Mouse (Mus musculus) liver, embryonic 16.5 days (tissue): Measurements from ENCODE around the gene Tmem88. TPM values are rescaled to one million over a fixed set of nuclear protein-coding genes. Genes with fewer than 3 reads are reported as not detected.

ENCODE experiments used
- ATAC-seq: fragments of 200-750 bp; cut with Nextera tagmentation; 2 replicates; pipeline ENCODE4 v1.8.0; 2017; ENCODE audit warnings: low read depth, mild to moderate bottlenecking, moderate number of reproducible peaks, moderate library complexity
- H3K27ac ChIP-seq: fragments of 300-500 bp; sonication (generic); 2 replicates; pipeline ENCODE4 v1.5.1; 2014; ENCODE audit warnings: mild to moderate bottlenecking, low read length
- H3K27me3 ChIP-seq: fragments of 300-500 bp; sonication (generic); 2 replicates; pipeline ENCODE4 v1.6.1; 2014; ENCODE audit warnings: low read depth, low read length, mixed read lengths; ENCODE audit not compliant: control insufficient read depth, insufficient read depth
- H3K36me3 ChIP-seq: fragments of 300-500 bp; sonication (generic); 2 replicates; pipeline ENCODE4 v1.6.1; 2014; ENCODE audit warnings: mild to moderate bottlenecking; ENCODE audit not compliant: control insufficient read depth, insufficient read depth
- H3K4me1 ChIP-seq: fragments of 300-500 bp; sonication (generic); 2 replicates; pipeline ENCODE4 v1.6.1; 2014; ENCODE audit warnings: low read depth, low read length, mixed read lengths; ENCODE audit not compliant: control insufficient read depth
- H3K4me2 ChIP-seq: fragments of 300-500 bp; sonication (generic); 2 replicates; pipeline ENCODE4 v1.6.1; 2014; ENCODE audit warnings: low read depth, low read length, mixed read lengths
- H3K4me3 ChIP-seq: fragments of 300-500 bp; sonication (generic); 2 replicates; pipeline ENCODE4 v1.5.1; 2014; ENCODE audit warnings: low read depth, mild to moderate bottlenecking, low read length
- H3K9ac ChIP-seq: fragments of 300-500 bp; sonication (generic); 2 replicates; pipeline ENCODE4 v1.6.1; 2014; ENCODE audit warnings: low read depth, low read length
- H3K9me3 ChIP-seq: fragments of 300-500 bp; sonication (generic); replicated peaks from 2 replicates; pipeline ENCODE4 v1.6.1; 2016; ENCODE audit warnings: low read length; ENCODE audit not compliant: control insufficient read depth
- WGBS: fragments of 180-500 bp; shearing (Covaris S2); extraction: QIAGEN DNeasy Blood & Tissue Kit; methylation state at CpG from one replicate; pipeline ENCODE4 v1.1.7; 2014; ENCODE audit not compliant: insufficient replicate concordance; 5-methylcytosine and 5-hydroxymethylcytosine counted together
- polyA plus RNA-seq: library from polyadenylated mRNA; unstranded; fragments of >200 nt; fragmentation: Nextera tagmentation; extraction: Ambion mirVana; gene quantifications from 2 replicates; pipeline ENCODE4 v1.2.1, GENCODE M21; 2015

The Tmem88 gene
- polyA plus RNA-seq, 1 experiment from 2014 or later: 7.8 TPM

DNA sequence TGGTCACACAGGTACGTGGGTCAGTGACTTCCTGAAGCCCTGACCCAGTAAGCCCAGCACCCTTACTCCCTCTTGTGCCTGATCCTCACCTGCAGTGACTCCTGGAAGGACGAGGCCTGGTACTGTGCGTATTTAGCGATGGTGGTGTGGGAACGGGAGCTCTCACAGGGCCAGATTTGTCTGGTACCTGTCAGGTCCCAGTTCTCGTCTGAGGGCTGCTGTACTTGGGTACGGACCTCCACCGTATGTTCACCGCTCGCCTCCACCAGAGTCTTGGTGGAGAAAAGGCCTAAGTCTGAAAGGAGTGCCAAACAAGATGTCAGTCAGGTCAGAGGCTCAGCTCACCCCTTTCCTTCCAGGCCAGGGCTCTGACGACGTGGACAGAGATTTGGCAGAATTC, 4.0 kb upstream of the Tmem88 start:
- H3K4me3 ChIP-seq: no peak overlapping the region

GRCm38 (mm10) chr11:69401210-69401637, 3.2 kb upstream of the Tmem88 start:
- peaks cover 27% of the 10 kb centered on the region for H3K4me1 ChIP-seq
- no peak overlapping the region; the same call in 1 of the 2 replicates for H3K4me2 ChIP-seq
- peaks cover 15% of the 10 kb centered on the region for H3K36me3 ChIP-seq
- H3K9me3 ChIP-seq: no peaks in the 10 kb centered on the region
- H3K9ac ChIP-seq: no peak overlapping the region
- H3K27me3 ChIP-seq: no peaks in the 10 kb centered on the region
- 25% methylated on average over 22 of the region's 22 CpGs for whole genome bisulfite sequencing
- no peak overlapping the region for H3K4me3 ChIP-seq
- peak; percentile 82 for ATAC-seq
- no peak overlapping the region for H3K27ac ChIP-seq

More for the DNA sequence above, 4.0 kb upstream of the Tmem88 start:
- Histone ChIP-seq H3K9me3 (no peaks in the 10 kb centered on the region), H3K36me3 (peaks cover 19% of the 10 kb centered on the region), H3K9ac (no peak overlapping the region), H3K27me3 (no peaks in the 10 kb centered on the region), H3K4me1 (peaks cover 19% of the 10 kb centered on the region), H3K4me2 (no peak overlapping the region), H3K27ac (no peak overlapping the region)
- ATAC-seq: no peak
- 80% methylated on average over 12 of the region's 12 CpGs for WGBS

DNA sequence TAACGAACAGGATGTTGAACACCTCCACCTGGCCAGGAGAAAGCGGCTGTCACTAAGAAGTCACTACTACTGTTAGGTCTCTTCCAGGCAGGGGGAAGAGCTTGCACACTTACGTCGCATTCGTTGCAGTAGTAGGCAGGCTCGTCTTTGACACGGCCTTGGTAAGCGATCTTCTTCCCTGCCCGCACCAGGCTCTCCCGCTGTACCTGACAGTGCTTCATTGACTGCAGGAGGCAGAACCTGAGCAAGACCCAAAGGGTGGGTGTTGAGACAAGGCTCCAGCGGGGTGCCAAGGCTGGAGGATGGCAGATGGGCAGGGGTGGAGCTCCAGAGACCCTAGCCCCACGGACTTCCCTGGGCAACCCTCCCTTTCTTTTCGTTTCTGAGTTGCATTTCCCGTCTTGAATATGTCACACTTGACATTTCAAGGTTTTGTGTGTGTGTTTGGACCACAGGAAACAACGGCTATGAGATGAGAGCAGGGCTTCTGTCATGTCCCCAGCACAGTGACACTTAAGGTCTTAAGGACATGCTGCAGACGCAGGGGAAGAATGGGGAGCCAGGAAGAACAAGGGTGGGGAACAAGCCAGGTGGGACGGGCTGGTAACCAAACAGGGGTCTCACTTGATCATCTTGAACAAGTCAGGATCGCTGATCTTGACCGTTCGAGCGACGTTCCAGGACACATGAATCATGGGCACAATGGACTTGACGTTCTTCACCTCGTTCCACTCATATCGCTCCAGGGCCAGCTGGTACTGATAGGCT, 2.2 kb upstream of the Tmem88 start:
- no peak overlapping the region for H3K9ac ChIP-seq
- H3K36me3 ChIP-seq: peaks cover 9% of the 10 kb centered on the region
- no peaks in the 10 kb centered on the region for H3K27me3 ChIP-seq
- H3K4me2 ChIP-seq: no peak overlapping the region
- H3K27ac ChIP-seq: no peak overlapping the region
- WGBS: 85% methylated on average over 25 of the region's 25 CpGs
- ATAC-seq: no peak
- peaks cover 29% of the 10 kb centered on the region for H3K4me1 ChIP-seq
- H3K4me3 ChIP-seq: no peak overlapping the region
- H3K9me3 ChIP-seq: no peaks in the 10 kb centered on the region

GRCm38 (mm10) chr11:69399201-69400082, 1.4 kb upstream of the Tmem88 start:
- no peak for ATAC-seq
- H3K9ac ChIP-seq: no peak overlapping the region
- WGBS: 75% methylated on average over 65 of the region's 66 CpGs
- H3K36me3 ChIP-seq: peaks cover 9% of the 10 kb centered on the region
- no peaks in the 10 kb centered on the region for H3K9me3 ChIP-seq
- no peak overlapping the region for H3K4me3 ChIP-seq
- H3K4me2 ChIP-seq: no peak overlapping the region
- no peaks in the 10 kb centered on the region for H3K27me3 ChIP-seq
- H3K4me1 ChIP-seq: peaks cover 30% of the 10 kb centered on the region
- no peak overlapping the region for H3K27ac ChIP-seq

GRCm38 (mm10) chr11:69398486-69399200, 609 bp upstream of the Tmem88 start:
- no peak overlapping the region for H3K9ac ChIP-seq
- no peaks in the 10 kb centered on the region for H3K27me3 ChIP-seq
- no peak overlapping the region for H3K27ac ChIP-seq
- no peak overlapping the region for H3K4me3 ChIP-seq
- H3K4me2 ChIP-seq: peak overlapping the region; percentile 9; the same call in 1 of the 2 replicates
- H3K36me3 ChIP-seq: peaks cover 9% of the 10 kb centered on the region
- no peaks in the 10 kb centered on the region for H3K9me3 ChIP-seq
- 64% methylated on average over 21 of the region's 21 CpGs for WGBS
- ATAC-seq: no peak
- H3K4me1 ChIP-seq: peaks cover 34% of the 10 kb centered on the region

DNA sequence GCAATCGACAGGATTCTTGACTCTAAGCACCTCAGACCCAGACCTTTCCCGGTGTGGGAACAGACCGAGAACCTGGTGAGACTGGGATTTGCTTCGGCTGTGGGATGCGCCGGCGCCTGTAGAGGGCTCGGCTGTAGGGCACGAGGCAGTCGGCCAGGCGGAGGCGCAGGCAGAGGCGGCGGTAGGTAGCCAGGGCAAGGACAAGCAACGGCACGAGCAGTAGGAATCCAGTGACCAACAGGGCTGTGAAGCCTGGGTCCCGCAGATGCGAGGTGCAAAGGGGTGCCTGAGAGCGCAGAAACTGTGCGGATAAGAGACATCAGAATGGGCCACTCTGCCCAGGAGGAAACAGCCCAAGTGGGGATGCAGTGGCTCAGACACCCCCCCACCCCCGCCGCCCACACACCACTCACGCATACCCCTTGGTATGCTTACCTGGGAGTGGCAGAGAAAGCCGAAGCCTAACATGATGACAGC, 415 bp downstream of the Tmem88 start:
- H3K4me1 ChIP-seq: peaks cover 34% of the 10 kb centered on the region
- WGBS: 41% methylated on average over 24 of the region's 24 CpGs
- no peaks in the 10 kb centered on the region for H3K27me3 ChIP-seq
- peak overlapping the region; percentile 40 for H3K4me3 ChIP-seq
- H3K27ac ChIP-seq: peak overlapping the region; percentile 52
- H3K9me3 ChIP-seq: no peaks in the 10 kb centered on the region
- H3K9ac ChIP-seq: peak overlapping the region; percentile 26
- H3K36me3 ChIP-seq: peaks cover 6% of the 10 kb centered on the region
- H3K4me2 ChIP-seq: 0 out of 2 replicates have a peak overlapping the region, but pooled peaks have one; percentile 9
- no peak for ATAC-seq

DNA sequence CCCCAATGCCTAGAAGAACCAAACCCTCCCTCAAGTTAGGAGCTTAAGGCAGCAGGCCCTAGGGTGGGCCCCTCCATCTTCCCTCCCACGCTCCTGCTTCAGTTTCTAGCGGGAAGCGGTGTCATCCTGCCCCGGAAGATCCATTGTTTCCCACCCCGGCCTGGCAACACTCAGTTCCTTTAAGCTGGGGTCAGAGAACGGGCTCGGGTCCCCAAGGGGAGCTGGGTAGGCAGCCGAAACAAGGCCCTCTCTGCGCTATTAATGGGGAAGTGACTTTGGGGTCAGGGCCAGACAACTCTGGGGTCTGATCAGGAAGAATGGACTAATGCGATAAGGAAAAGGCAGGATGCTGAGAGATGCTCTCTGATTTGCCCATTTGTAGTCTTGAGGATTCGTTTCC, 1.3 kb downstream of the Tmem88 start:
- Histone ChIP-seq H3K4me3 (peak overlapping the region; percentile 83), H3K36me3 (peaks cover 6% of the 10 kb centered on the region), H3K4me1 (peaks cover 34% of the 10 kb centered on the region), H3K9ac (peak overlapping the region; percentile 96), H3K4me2 (peak overlapping the region; percentile 90), H3K27me3 (no peaks in the 10 kb centered on the region), H3K27ac (peak overlapping the region; percentile 97), H3K9me3 (no peaks in the 10 kb centered on the region)
- 12% methylated on average over 11 of the region's 11 CpGs for WGBS
- ATAC-seq: no peak

DNA sequence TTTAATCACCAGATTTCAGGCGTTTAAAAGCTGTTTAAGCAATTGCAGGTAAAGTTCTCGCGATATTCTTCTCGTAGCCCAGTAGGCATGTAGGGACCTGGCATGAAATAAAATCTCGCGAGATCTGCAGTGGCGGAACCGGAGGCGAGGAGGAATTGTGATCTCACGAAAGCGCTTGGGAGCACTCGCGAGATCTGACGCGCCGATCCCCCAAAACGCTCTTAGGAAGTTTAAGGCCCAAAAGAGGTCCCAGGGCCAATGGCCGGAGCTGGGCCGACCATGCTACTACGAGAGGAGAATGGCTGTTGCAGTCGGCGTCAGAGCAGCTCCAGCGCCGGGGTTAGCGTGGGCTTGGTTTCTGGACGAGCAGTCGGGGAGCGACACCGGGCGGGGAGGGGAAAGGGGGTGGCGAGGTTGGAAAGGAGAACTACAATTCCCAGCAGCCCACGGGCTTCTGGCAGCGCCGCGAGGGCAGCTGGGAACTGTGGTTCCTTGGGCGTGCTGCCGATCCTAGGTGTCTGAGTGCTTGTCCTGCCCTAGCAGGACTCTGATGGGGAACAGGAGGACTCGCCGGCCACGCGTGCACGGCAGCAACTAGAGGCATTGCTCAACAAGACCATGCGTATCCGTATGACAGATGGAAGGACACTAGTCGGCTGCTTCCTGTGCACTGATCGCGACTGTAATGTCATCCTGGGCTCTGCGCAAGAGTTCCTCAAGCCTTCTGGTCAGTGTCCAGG, 2.2 kb downstream of the Tmem88 start:
- Histone ChIP-seq H3K9ac (peak overlapping the region; percentile 96), H3K27me3 (no peaks in the 10 kb centered on the region), H3K36me3 (peaks cover 5% of the 10 kb centered on the region), H3K27ac (peak overlapping the region; percentile 97), H3K4me1 (peaks cover 30% of the 10 kb centered on the region), H3K4me3 (peak overlapping the region; percentile 83), H3K9me3 (no peaks in the 10 kb centered on the region), H3K4me2 (peak overlapping the region; percentile 90)
- 0% methylated on average over 43 of the region's 48 CpGs for WGBS
- ATAC-seq: peak; percentile 90
